Mouse (Mus musculus) ES-Bruce4 (cell line): ENCODE data around the gene Pkp4.

ENCODE experiments used
- CTCF ChIP-seq: IDR thresholded peaks from one replicate; pipeline ENCODE4 v1.8.1; 2011; ENCODE audit warnings: low read depth, low read length
- POLR2A ChIP-seq: IDR thresholded peaks from one replicate; pipeline ENCODE4 v1.8.1; 2011; ENCODE audit warnings: low read length; ENCODE audit not compliant: insufficient read depth

- TF ChIP-seq POLR2A (no peak), CTCF (no peak)
Observed at GRCm38 (mm10) chr2:59159961-59160604, 567 bp upstream of the Pkp4 start.
